In the genomic region with DNA sequence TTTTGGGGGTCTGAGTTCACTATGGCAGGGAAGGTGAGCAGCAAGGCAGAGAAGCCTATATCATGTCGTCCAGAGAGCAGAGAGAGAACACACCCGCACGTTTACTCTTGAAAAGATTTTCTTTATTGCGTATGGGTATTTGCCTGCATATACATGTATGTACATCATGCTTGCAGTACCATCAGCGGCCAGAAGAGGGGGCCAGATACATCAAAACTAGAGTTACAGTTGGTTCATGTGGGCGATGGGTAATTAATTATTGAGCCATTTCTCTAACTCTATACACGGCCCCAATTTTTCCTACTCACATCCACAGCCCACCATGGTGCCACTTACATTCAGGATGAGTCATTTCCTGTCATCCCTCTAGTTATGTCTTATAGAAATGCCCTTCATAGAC, we compare ENCODE assay signal across 8 mouse cellular contexts. TPM values are rescaled to one million over a fixed set of nuclear protein-coding genes. Genes with fewer than 3 reads are reported as not detected.
DNase-seq lines count a peak whose midpoint lies in the region; ATAC-seq and TF ChIP-seq lines count a peak whose summit lies in the region.

No protein-coding gene starts in this region.

- TF ChIP-seq CTCF in kidney, postnatal 0 days (IDR thresholded peaks at IDR 0.05; ENCODE audit: low read depth), result peak; percentile 69

- H3K4me3 ChIP-seq in kidney, postnatal 0 days (replicated peaks; ENCODE audit: low read depth, low read length), result no peak overlapping the region
- H3K4me3 ChIP-seq in kidney, embryonic 15.5 days (replicated peaks), result no peak overlapping the region
- no peak overlapping the region for H3K4me3 ChIP-seq in ES-E14 (ENCODE audit: insufficient read depth in 1 of 2, low read depth in 1 of 2, low read length in 2 of 2, poor library complexity in 1 of 2, severe bottlenecking in 1 of 2)
- no peak overlapping the region for H3K4me3 ChIP-seq in heart, embryonic 12.5 days

- no peak overlapping the region for H3K4me2 ChIP-seq in kidney, postnatal 0 days (ENCODE audit: low read length)
- H3K4me2 ChIP-seq in kidney, embryonic 15.5 days, result no peak overlapping the region
- no peak overlapping the region for H3K4me2 ChIP-seq in heart, embryonic 12.5 days

- H3K36me3 ChIP-seq in kidney, postnatal 0 days (ENCODE audit: insufficient read depth, low read length), result no peaks in the 10 kb centered on the region
- no peaks in the 10 kb centered on the region for H3K36me3 ChIP-seq in kidney, embryonic 15.5 days
- H3K36me3 ChIP-seq in ES-E14 (ENCODE audit: control insufficient read depth, insufficient read depth, low read length, poor library complexity, severe bottlenecking), result no peaks in the 10 kb centered on the region
- H3K36me3 ChIP-seq in heart, embryonic 12.5 days, result no peaks in the 10 kb centered on the region

- no peak overlapping the region for H3K27ac ChIP-seq in kidney, postnatal 0 days
- H3K27ac ChIP-seq in kidney, embryonic 15.5 days, result no peak overlapping the region
- H3K27ac ChIP-seq in ES-E14 (ENCODE audit: insufficient read depth, low read depth, low read length, poor library complexity, severe bottlenecking), result no peak overlapping the region
- H3K27ac ChIP-seq in heart, embryonic 12.5 days (ENCODE audit: poor library complexity, severe bottlenecking), result no peak overlapping the region

- whole genome bisulfite sequencing in kidney, postnatal 0 days, result 75% methylated on average over 7 of the region's 7 CpGs
- 78% methylated on average over 7 of the region's 7 CpGs for WGBS in kidney, embryonic 15.5 days
- 68% methylated on average over 7 of the region's 7 CpGs for WGBS in heart, embryonic 12.5 days

- no peaks in the 10 kb centered on the region for H3K27me3 ChIP-seq in kidney, postnatal 0 days (ENCODE audit: insufficient read depth, low read length)
- no peaks in the 10 kb centered on the region for H3K27me3 ChIP-seq in kidney, embryonic 15.5 days
- no peaks in the 10 kb centered on the region for H3K27me3 ChIP-seq in heart, embryonic 12.5 days (replicated peaks)

- in situ Hi-C loops in ES-E14 (cut with MboI; ENCODE audit: low sequenced_read_pairs in 2 of 2, unreplicated experiment in 2 of 2), result loop anchor here (10.0 kb wide), 1 partner anchor 182 kb away; no protein-coding TSS in a partner anchor

- peaks cover 21% of the 10 kb centered on the region for H3K4me1 ChIP-seq in kidney, postnatal 0 days (replicated peaks; ENCODE audit: insufficient read depth, low read length)
- peaks cover 32% of the 10 kb centered on the region for H3K4me1 ChIP-seq in kidney, embryonic 15.5 days
- peaks cover 0 to 15% of the 10 kb centered on the region in 2 experiments; a peak in 2 of 4 replicates for H3K4me1 ChIP-seq in ES-E14 (ENCODE audit: control insufficient read depth in 2 of 2, insufficient read depth in 2 of 2, low read length in 2 of 2, poor library complexity in 1 of 2)
- H3K4me1 ChIP-seq in heart, embryonic 12.5 days (replicated peaks), result peaks cover 63% of the 10 kb centered on the region

- peak; percentile 40 for DNase-seq in adrenal gland, postnatal 10 days
- no peak for DNase-seq in adrenal gland, adult 2 months
- DNase-seq in kidney, postnatal 0 days (ENCODE audit: low spot score), result peak; percentile 22
- DNase-seq in ES-E14 (ENCODE audit: low read depth, low spot score), result peak; percentile 73
- peak; percentile 79 for DNase-seq in induced T-regulatory cell, adult 2 months (ENCODE audit: low read depth)
- DNase-seq in spleen, postnatal 10 days (ENCODE audit: low spot score in 2 of 2), result peak; percentile 42 to 77

- no peak overlapping the region for H3K9ac ChIP-seq in kidney, postnatal 0 days (ENCODE audit: low read depth, low read length)
- H3K9ac ChIP-seq in kidney, embryonic 15.5 days, result no peak overlapping the region
- H3K9ac ChIP-seq in ES-E14 (ENCODE audit: insufficient read depth, low read depth, low read length, poor library complexity, severe bottlenecking), result no peak overlapping the region
- no peak overlapping the region for H3K9ac ChIP-seq in heart, embryonic 12.5 days

- no peaks in the 10 kb centered on the region for H3K9me3 ChIP-seq in kidney, postnatal 0 days (replicated peaks; ENCODE audit: low read length)
- H3K9me3 ChIP-seq in kidney, embryonic 15.5 days (replicated peaks), result no peaks in the 10 kb centered on the region
- H3K9me3 ChIP-seq in ES-E14 (ENCODE audit: control insufficient read depth, insufficient read depth, low read depth, low read length), result no peaks in the 10 kb centered on the region
- no peaks in the 10 kb centered on the region for H3K9me3 ChIP-seq in heart, embryonic 12.5 days (replicated peaks)

- ATAC-seq in kidney, postnatal 0 days (replicated peaks; ENCODE audit: low FRiP score, low read depth), result no peak
- no peak for ATAC-seq in kidney, embryonic 15.5 days (replicated peaks; ENCODE audit: low FRiP score)
- ATAC-seq in heart, embryonic 12.5 days (ENCODE audit: insufficient number of reproducible peaks, low FRiP score), result no peak

TF ChIP-seq in ES-E14, 5 proteins besides CTCF, POLR2A, EP300 and RAD21:
- TF ChIP-seq CHD2 (IDR thresholded peaks at IDR 0.05; ENCODE audit: low read depth, low read length), result no peak
- TF ChIP-seq HCFC1 (IDR thresholded peaks at IDR 0.05; ENCODE audit: borderline replicate concordance, insufficient read depth, low read length), result no peak
- TF ChIP-seq ZNF384 (IDR thresholded peaks at IDR 0.05; ENCODE audit: low read depth, low read length), result no peak
- no peak for TF ChIP-seq MAFK (IDR thresholded peaks at IDR 0.05; ENCODE audit: insufficient read depth, low read depth, low read length)
- no peak for TF ChIP-seq ZC3H11A (IDR thresholded peaks at IDR 0.05; ENCODE audit: borderline replicate concordance, low read depth, low read length)
TF ChIP-seq in ES-E14: peak in this region for 0.

RNA-seq across cellular contexts. Expression of a gene that starts 18.7 kb away (rescaled TPM):
- not detected for total RNA-seq in adrenal gland, postnatal 10 days (2021)
- not detected for total RNA-seq in adrenal gland, adult 2 months (2021)
- polyA plus RNA-seq in adrenal gland, adult 2 months (2012; rRNA removed), result not detected in 2 replicates
- 0.11 TPM in 2 replicates for polyA plus RNA-seq in kidney, postnatal 0 days (2015; fragmentation: Nextera tagmentation; extraction: Ambion mirVana)
- polyA plus RNA-seq in kidney, embryonic 15.5 days (2015; fragmentation: Nextera tagmentation; extraction: Ambion mirVana), result 0.13 and 0.21 TPM in 2 replicates
- total RNA-seq in ES-E14 (2012; rRNA removed), result 0.48 and 0.67 TPM in 2 replicates
- polyA plus RNA-seq in heart, embryonic 12.5 days (2016; fragmentation: Nextera tagmentation; extraction: Ambion mirVana), result 0.09 and 0.10 TPM in 2 replicates

RNA-seq across cellular contexts. Expression of a gene that starts 50.4 kb away (rescaled TPM):
- total RNA-seq in adrenal gland, postnatal 10 days (2021), result under 1 TPM in 1 of 2 experiments, not detected in 1; 0.12 TPM
- total RNA-seq in adrenal gland, adult 2 months (2021), result not detected
- polyA plus RNA-seq in adrenal gland, adult 2 months (2012; rRNA removed), result 0.04 and 0.07 TPM in 2 replicates
- polyA plus RNA-seq in kidney, postnatal 0 days (2015; fragmentation: Nextera tagmentation; extraction: Ambion mirVana), result 0.54 and 0.76 TPM in 2 replicates
- 0.48 and 1.2 TPM in 2 replicates for polyA plus RNA-seq in kidney, embryonic 15.5 days (2015; fragmentation: Nextera tagmentation; extraction: Ambion mirVana)
- total RNA-seq in ES-E14 (2012; rRNA removed), result 1.7 and 2.1 TPM in 2 replicates
- 21.7 and 22.9 TPM in 2 replicates for polyA plus RNA-seq in heart, embryonic 12.5 days (2016; fragmentation: Nextera tagmentation; extraction: Ambion mirVana)

Comparison
In these comparisons a context has a peak if more than half of its experiments do, and no peak if none do; other contexts are left out.
1. RNA of a gene that starts 50.4 kb away (polyA plus RNA-seq): 21.7 to 22.9 TPM in heart, embryonic 12.5 days; 0.48 to 1.2 TPM in kidney, embryonic 15.5 days, 0.54 to 0.76 TPM in kidney, postnatal 0 days and 0.04 to 0.07 TPM in adrenal gland, adult 2 months; every median in the first group is over 10 times any median in the second.